Mouse (Mus musculus) ZHBTc4 (cell line): ENCODE measurements at regions not wholly inside any gene's neighbourhood (a gene's known extent, or its start where the extent isn't known, plus 50 kb on each side); places are given as distances from the start of the nearest gene placed in this dataset.

ENCODE experiments used
- DNase-seq: peaks from one replicate; pipeline ENCODE4 v3.0.0-alpha.2; 2011; ENCODE audit warnings: low read depth, low spot score

DNA sequence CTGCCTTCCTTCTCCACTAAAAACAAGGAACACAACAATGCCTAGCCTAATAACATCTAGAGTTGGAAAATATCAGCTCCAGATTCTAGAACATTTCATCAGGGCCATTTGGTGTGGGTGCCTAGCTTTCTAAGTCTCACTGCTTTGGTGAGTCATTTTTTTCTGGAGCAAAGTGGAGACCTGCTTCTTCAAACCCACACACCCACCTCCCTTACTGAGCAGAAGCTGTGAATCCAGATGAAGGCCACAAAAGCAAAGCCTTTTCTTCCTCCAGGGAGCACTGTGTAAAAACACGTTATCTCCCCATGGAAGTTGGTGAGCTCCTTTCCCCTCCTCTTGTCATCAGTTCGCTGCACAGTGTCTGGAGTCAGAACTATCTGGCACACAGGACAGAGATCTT is 294.1 kb downstream of the Mex3b start:
- DNase-seq, result no peak

- DNase-seq, result no peak
Observed at GRCm38 (mm10) chr7:83162868-83163267, 295.7 kb downstream of the Mex3b start.

GRCm38 (mm10) chr7:83179403-83179802 is 312.3 kb downstream of the Mex3b start:
- DNase-seq, result no peak

DNA sequence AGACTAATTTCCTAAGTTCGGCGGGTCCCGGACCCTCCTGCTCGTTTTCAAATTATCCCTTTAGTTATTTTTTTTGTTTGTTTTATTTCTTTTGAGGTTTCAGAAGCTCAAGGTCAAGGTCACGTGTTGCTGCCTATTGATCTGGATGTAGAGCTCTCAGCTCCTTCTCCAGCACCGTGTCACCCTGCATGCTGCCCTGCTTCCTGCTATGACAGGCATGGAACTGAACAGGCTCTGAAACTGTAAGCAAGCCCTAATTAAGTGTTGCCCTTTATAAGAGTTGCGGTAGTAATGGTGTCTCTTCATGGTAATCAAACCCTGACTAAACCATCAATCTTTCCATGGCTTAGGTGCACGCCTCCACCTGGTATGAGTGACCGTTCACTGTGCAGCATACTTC is 319.2 kb downstream of the Mex3b start:
- peak; percentile 57 for DNase-seq

GRCm38 (mm10) chr7:83195896-83196537 is 328.9 kb downstream of the Mex3b start:
- no peak for DNase-seq

- DNase-seq, result no peak
Observed at GRCm38 (mm10) chr7:83197490-83197889, 330.4 kb downstream of the Mex3b start.

GRCm38 (mm10) chr7:83201126-83201686 is 334.1 kb downstream of the Mex3b start:
- DNase-seq, result no peak

DNA sequence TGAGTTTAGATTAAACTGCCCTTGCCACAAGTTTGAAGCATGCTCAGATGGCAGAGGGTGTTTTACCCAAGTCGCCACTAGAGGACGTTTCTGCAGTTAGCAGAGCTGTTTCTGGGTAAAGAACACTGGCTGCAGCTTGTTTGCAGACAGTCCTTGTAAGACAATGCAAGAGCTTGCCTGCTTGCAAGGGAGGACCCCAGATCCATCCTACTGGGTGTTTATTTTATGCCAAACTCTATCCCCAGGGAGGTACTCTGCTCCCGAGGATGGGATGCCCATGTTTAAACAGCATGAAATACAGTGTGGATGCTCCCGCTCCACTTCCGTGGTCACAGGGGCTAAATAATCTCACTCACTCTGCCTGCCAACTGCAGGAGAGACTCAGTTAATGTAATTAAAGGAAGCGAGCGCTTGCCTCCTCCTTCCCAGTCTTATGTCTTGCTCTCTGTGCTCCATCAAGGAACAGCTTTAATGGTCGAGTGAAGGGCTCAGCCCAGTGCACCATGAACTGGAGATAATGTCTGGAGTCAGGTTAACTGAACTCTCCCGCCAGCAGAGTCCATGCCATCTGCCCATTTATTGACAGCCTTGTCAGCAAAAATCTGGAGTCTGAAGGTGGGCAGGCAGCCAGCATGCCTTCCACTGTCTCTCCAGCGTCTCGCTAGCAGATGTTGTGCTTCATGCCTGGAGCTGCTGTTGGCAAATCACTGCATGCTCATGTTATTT is 334.8 kb downstream of the Mex3b start:
- DNase-seq, result peak; percentile 59

GRCm38 (mm10) chr7:83203311-83204012 is 336.3 kb downstream of the Mex3b start:
- DNase-seq, result no peak

DNA sequence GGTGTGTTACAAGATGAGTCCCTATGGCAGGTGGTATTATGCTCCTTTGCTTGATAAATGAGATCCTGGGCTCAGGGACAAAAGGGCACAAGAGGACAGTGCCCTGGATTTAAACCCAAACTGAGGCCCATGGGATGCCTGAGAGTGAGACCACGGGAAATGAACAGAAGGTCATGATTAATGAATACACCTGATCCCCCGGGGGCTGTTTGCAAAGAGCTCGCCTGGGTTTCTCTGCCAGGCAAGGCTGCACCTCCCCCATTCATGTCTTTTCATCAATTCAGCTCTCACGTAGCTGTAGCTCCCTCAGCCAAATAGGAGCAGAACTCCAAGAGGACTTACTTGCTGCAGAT is 336.9 kb downstream of the Mex3b start:
- no peak for DNase-seq

- no peak for DNase-seq
Observed at GRCm38 (mm10) chr7:83204701-83205100, 337.6 kb downstream of the Mex3b start.

GRCm38 (mm10) chr7:83206999-83207398 is 339.9 kb downstream of the Mex3b start:
- peak; percentile 57 for DNase-seq

- no peak for DNase-seq
Observed at GRCm38 (mm10) chr7:83211611-83212010, 344.5 kb downstream of the Mex3b start.

DNA sequence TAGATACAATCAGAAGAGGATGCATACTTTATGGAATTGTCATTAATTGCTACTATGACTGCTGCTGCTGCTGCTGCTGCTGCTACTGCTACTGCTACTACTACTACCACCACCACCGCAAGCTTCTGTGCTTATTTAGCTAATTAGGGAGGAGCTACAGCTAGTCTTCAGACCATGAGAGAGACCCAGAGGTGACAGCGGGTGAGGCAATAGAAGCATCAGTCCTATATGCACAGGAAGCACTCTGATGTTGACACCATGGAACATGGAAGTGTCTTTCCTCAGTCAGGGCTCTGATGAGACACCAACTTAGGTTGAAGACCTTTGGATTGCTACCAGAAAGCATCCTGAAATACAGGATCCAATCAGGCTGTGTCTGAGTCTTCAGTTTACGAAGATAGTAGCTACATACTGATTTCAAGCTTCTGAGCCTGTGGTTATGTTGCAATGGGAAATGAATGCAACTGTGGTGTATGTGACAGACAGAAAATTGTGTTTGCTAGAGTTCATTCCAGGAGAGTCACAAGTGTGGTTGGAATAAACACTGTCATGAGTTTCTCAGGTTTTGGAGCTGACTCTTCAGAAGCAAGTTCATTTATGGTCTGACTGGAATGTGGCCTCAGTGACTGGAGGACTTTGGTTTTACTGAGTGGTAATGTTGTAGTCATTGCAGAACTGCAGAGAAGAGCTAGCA is 355.0 kb downstream of the Mex3b start:
- no peak for DNase-seq

- no peak for DNase-seq
Observed at GRCm38 (mm10) chr7:83227262-83228108, 357.2 kb upstream of the Tmc3 start.

- no peak for DNase-seq
Observed at GRCm38 (mm10) chr7:83230496-83231325, 354.0 kb upstream of the Tmc3 start.

DNA sequence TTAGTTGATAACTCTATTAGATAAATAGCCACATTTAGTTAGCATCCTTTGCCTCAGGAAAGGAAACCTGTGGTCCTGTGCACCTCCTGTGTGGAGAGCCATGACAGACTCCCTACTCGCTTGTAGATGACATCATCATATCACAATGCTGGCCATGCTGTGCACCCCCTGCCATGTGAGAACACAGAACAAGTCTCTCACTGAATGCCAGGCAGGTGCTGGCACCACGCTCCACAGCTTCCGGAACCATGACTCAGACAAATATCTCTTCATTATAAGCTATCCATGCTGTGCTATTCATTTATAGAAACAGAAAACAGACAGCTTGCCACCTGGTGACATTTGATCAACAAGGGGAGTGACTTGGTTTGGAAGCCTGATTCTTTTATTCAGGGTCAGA is 349.1 kb upstream of the Tmc3 start:
- DNase-seq, result no peak

GRCm38 (mm10) chr7:83237336-83237735 is 347.4 kb upstream of the Tmc3 start:
- peak; percentile 57 for DNase-seq

- DNase-seq, result no peak
Observed at GRCm38 (mm10) chr7:83238091-83238490, 346.6 kb upstream of the Tmc3 start.

GRCm38 (mm10) chr7:83242233-83242632 is 342.5 kb upstream of the Tmc3 start:
- no peak for DNase-seq
